Mouse (Mus musculus): ENCODE data around the gene Mief2.

The Mief2 gene

GRCm38 (mm10) chr11:60777801-60778370, 49.7 kb downstream of the Mief2 start:
- DNase-seq: no peak

DNA sequence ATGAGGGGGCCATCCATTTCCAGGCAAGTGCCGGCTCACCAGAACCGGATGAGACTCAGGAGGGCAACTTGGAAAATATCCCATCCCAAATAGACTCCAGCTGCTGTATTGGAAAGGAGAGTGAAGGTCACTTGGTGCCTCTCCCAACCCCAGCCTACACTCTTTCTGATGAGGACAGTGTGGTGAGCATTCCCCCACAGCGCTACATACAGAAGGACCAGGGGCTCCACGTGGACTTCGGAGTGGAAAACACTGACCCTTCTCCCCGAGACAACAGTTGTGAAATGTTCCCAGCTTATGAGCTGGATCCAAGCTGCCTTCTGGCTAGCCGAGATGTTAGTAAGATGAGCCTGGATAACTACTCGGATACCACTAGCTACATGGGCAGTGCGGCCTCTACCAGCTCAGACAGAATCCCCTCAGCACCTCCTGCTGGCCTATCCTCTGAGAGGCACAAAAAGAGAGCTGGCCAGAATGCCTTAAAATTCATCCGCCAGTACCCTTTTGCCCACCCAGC, 51.5 kb downstream of the Mief2 start:
- no peak for DNase-seq
